Mouse (Mus musculus) activated CD4-positive, CD25-positive, alpha-beta regulatory T cell, adult 4 months (primary cell): ENCODE data around the gene L3mbtl3. TPM values are rescaled to one million over a fixed set of nuclear protein-coding genes. Genes with fewer than 3 reads are reported as not detected.
A peak's percentile ranks its signal among the peaks of the same experiment; 100 is the strongest.

Experiments
- ATAC-seq: one replicate; pipeline ENCODE4 v1.8.0; 2017
- polyA plus RNA-seq, 2 experiments: library from polyadenylated mRNA; unstranded; fragments of 100-300 nt; shearing (Covaris generic); gene quantifications; one replicate each; pipeline ENCODE4 v1.2.1; 2017

The L3mbtl3 gene
- polyA plus RNA-seq, 2 experiments from 2014 or later, result 11.6 to 17.2 TPM

- ATAC-seq, result no peak
Observed at GRCm38 (mm10) chr10:26232071-26232653, 143.6 kb downstream of the L3mbtl3 start.

DNA sequence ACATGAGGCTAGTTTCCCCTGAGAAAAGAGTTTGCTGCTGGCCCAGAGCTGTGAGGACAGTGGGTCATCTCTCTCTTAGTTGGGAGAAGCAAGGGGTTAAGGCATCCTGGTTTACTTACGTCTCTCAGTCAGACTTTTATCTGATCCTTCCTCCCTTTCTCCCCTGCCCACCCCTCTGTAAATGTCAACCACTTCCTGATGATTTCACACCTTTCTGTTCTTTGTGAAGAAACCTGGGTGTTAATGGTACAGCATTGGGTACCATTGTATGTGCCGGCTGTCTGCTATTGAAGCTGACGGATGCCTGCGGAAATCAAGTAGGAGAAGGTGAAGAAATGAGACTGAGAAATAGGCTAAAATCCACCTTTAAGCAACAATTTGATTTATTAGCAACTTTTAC lies 146.3 kb downstream of the L3mbtl3 start, which contains the start of gene Samd3:
Gene Samd3, plus strand, starts transcription at position 220 of the 400 bp plus-strand sequence.
- peak; percentile 86 for ATAC-seq

DNA sequence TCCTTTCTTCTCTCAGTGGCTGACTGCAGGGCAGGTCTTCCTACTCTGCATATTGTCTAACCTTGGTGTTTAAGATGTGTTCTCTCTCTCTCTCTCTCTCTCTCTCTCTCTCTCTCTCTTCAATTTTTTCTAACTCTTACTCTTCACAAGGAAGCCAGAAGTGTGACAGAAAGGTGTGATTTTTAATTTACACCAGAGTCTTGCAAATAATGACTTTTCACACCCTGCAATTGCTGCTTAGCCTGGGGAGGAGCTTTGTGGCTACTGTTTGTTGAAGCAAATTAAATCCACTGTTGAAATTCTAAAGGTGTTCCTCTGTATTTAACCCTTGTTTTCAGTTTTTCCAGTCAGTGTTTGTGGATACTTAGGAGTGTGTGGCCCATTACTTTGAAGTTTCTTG lies 147.6 kb downstream of the L3mbtl3 start:
- ATAC-seq, result no peak

- ATAC-seq, result no peak
Observed at GRCm38 (mm10) chr10:26226734-26227133, 149.0 kb downstream of the L3mbtl3 start.

GRCm38 (mm10) chr10:26226241-26226640 lies 149.5 kb downstream of the L3mbtl3 start:
- ATAC-seq, result no peak

Other genes with a start within 250 kb of the L3mbtl3 start
- 1 to 10 TPM; 2.5 to 3.2 TPM for gene Samd3, start 146.3 kb downstream of the L3mbtl3 start, polyA plus RNA-seq